Mouse (Mus musculus) v-Abl transformed pro-B cells (cell line): Measurements from ENCODE around the gene Nfib.

Experiments
- in situ Hi-C, 2 experiments: fragments of 400-800 bp; cut with MboI; formaldehyde crosslinking; loops; one replicate each; pipeline ENCODE4 v1.15.1; 2025; ENCODE audit not compliant: unreplicated experiment in 2 of 2

Nfib gene

GRCm38 (mm10) chr4:82704841-82705794 is at the start of gene Nfib:
Gene Nfib, minus strand, starts transcription at chr4:82705750.
- in situ Hi-C loops = no loop called here

- in situ Hi-C loops = no loop called here
Observed at GRCm38 (mm10) chr4:82735764-82736163, 30.2 kb upstream of the Nfib start.

- in situ Hi-C loops = no loop called here
Observed at GRCm38 (mm10) chr4:82734765-82735481, 29.4 kb upstream of the Nfib start.

GRCm38 (mm10) chr4:82734348-82734747 is 28.8 kb upstream of the Nfib start:
- in situ Hi-C loops = no loop called here

- in situ Hi-C loops = no loop called here
Observed at GRCm38 (mm10) chr4:82733636-82734035, 28.1 kb upstream of the Nfib start.

- in situ Hi-C loops = no loop called here
Observed at GRCm38 (mm10) chr4:82730248-82730887, 24.8 kb upstream of the Nfib start.

- in situ Hi-C loops = no loop called here
Observed at GRCm38 (mm10) chr4:82724058-82724457, 18.5 kb upstream of the Nfib start.

- in situ Hi-C loops = no loop called here
Observed at GRCm38 (mm10) chr4:82723048-82723447, 17.5 kb upstream of the Nfib start.

- in situ Hi-C loops = no loop called here
Observed at GRCm38 (mm10) chr4:82715833-82716232, 10.3 kb upstream of the Nfib start.

- in situ Hi-C loops = no loop called here
Observed at GRCm38 (mm10) chr4:82711611-82712295, 6.2 kb upstream of the Nfib start.

- in situ Hi-C loops = no loop called here
Observed at GRCm38 (mm10) chr4:82709666-82710065, 4.1 kb upstream of the Nfib start.

GRCm38 (mm10) chr4:82706012-82706411 is 462 bp upstream of the Nfib start:
- in situ Hi-C loops = no loop called here

- in situ Hi-C loops = no loop called here
Observed at GRCm38 (mm10) chr4:82704079-82704830, 1.3 kb downstream of the Nfib start.

- in situ Hi-C loops = no loop called here
Observed at GRCm38 (mm10) chr4:82702808-82703207, 2.7 kb downstream of the Nfib start.

GRCm38 (mm10) chr4:82699504-82699903 is 6.0 kb downstream of the Nfib start:
- in situ Hi-C loops = no loop called here

- in situ Hi-C loops = no loop called here
Observed at GRCm38 (mm10) chr4:82698616-82699015, 6.9 kb downstream of the Nfib start.

- in situ Hi-C loops = no loop called here
Observed at GRCm38 (mm10) chr4:82697151-82697550, 8.4 kb downstream of the Nfib start.

GRCm38 (mm10) chr4:82695760-82696501 is 9.6 kb downstream of the Nfib start:
- in situ Hi-C loops = no loop called here

GRCm38 (mm10) chr4:82692009-82692326 is 13.6 kb downstream of the Nfib start:
- in situ Hi-C loops = no loop called here
